Mouse (Mus musculus) hindbrain, postnatal 0 days (tissue): Measurements from ENCODE around the gene Paqr5. TPM values are rescaled to one million over a fixed set of nuclear protein-coding genes. Genes with fewer than 3 reads are reported as not detected.

Experiments used
- ATAC-seq: fragments of 200-750 bp; cut with Nextera tagmentation; 2 replicates; pipeline ENCODE4 v1.8.0; 2017; ENCODE audit warnings: mild to moderate bottlenecking, moderate TSS enrichment, moderate library complexity
- DNase-seq: peaks from one replicate; pipeline ENCODE4 v3.0.0-alpha.2; 2015; ENCODE audit warnings: low spot score
- H3K27ac ChIP-seq: fragments of 300-500 bp; sonication (generic); 2 replicates; pipeline ENCODE4 v1.5.1; 2014; ENCODE audit warnings: mild to moderate bottlenecking
- H3K27me3 ChIP-seq: fragments of 300-500 bp; sonication (generic); 2 replicates; pipeline ENCODE4 v1.6.1; 2014; ENCODE audit warnings: low read length, mixed read lengths; ENCODE audit not compliant: insufficient read depth
- H3K36me3 ChIP-seq: fragments of 300-500 bp; sonication (generic); 2 replicates; pipeline ENCODE4 v1.6.1; 2014; ENCODE audit warnings: low read length, mixed read lengths; ENCODE audit not compliant: insufficient read depth
- H3K4me1 ChIP-seq: fragments of 300-500 bp; sonication (generic); 2 replicates; pipeline ENCODE4 v1.6.1; 2014; ENCODE audit warnings: antibody characterized with exemption, low read length, mixed read lengths; ENCODE audit not compliant: insufficient read depth
- H3K4me2 ChIP-seq: fragments of 300-500 bp; sonication (generic); 2 replicates; pipeline ENCODE4 v1.6.1; 2014; ENCODE audit warnings: low read depth, mild to moderate bottlenecking, low read length, moderate library complexity, mixed read lengths
- H3K4me3 ChIP-seq: fragments of 300-500 bp; sonication (generic); 2 replicates; pipeline ENCODE4 v1.5.1; 2014; ENCODE audit warnings: low read length
- H3K9ac ChIP-seq: fragments of 300-500 bp; sonication (generic); replicated peaks from 2 replicates; pipeline ENCODE4 v1.6.1; 2014; ENCODE audit warnings: mild to moderate bottlenecking, low read length, moderate library complexity, mixed read lengths
- H3K9me3 ChIP-seq: fragments of 300-500 bp; sonication (generic); 2 replicates; pipeline ENCODE4 v1.6.1; 2016; ENCODE audit warnings: low read length, mixed read lengths
- CTCF ChIP-seq: IDR thresholded peaks from 2 replicates; pipeline ENCODE4 v1.5.1; 2016; ENCODE audit warnings: antibody characterized with exemption, control low read depth, low read depth
- WGBS: fragments of 180-500 bp; shearing (Covaris S2); extraction: QIAGEN DNeasy Blood & Tissue Kit; methylation state at CpG from one replicate; pipeline ENCODE4 v1.1.7; 2014; 5-methylcytosine and 5-hydroxymethylcytosine counted together
- polyA plus RNA-seq: library from polyadenylated mRNA; unstranded; fragments of >200 nt; fragmentation: Nextera tagmentation; extraction: Ambion mirVana; gene quantifications from 2 replicates; pipeline ENCODE4 v1.2.1, GENCODE M21; 2015
- total RNA-seq: library from RNA; depleted of rRNA; stranded (reverse); fragments of >200 nt; gene quantifications from 2 replicates; pipeline ENCODE4 v1.2.3, GENCODE M21; 2014

Gene Paqr5
- total and polyA plus RNA-seq, 2 experiments from 2014 or later, result 0.16 to 0.80 TPM

- H3K27ac ChIP-seq, result no peak overlapping the region
- no peak for ATAC-seq
- TF ChIP-seq CTCF, result no peak
Measured at GRCm38 (mm10) chr9:61911300-61912128, 115.1 kb downstream of the Paqr5 start.

GRCm38 (mm10) chr9:61910526-61911256 is 116.0 kb downstream of the Paqr5 start:
- no peak overlapping the region for H3K9ac ChIP-seq
- no peak overlapping the region for H3K4me3 ChIP-seq
- peaks cover 14% of the 10 kb centered on the region for H3K36me3 ChIP-seq
- H3K4me2 ChIP-seq, result no peak overlapping the region
- 50% methylated on average over 20 of the region's 20 CpGs for WGBS
- no peak overlapping the region for H3K27ac ChIP-seq
- H3K4me1 ChIP-seq, result 0 out of 2 replicates have a peak, but pooled peaks cover 3% of the 10 kb centered on the region
- H3K27me3 ChIP-seq, result no peaks in the 10 kb centered on the region
- H3K9me3 ChIP-seq, result no peaks in the 10 kb centered on the region
- TF ChIP-seq CTCF, result no peak; the same call in 1 of the 2 replicates
- DNase-seq (peak; percentile 39), ATAC-seq (no peak)

More at GRCm38 (mm10) chr9:61911300-61912128, 115.1 kb downstream of the Paqr5 start:
- H3K27me3 ChIP-seq, result no peaks in the 10 kb centered on the region
- no peak overlapping the region for H3K9ac ChIP-seq
- 0 out of 2 replicates have a peak, but pooled peaks cover 3% of the 10 kb centered on the region for H3K4me1 ChIP-seq
- H3K4me2 ChIP-seq, result no peak overlapping the region
- H3K4me3 ChIP-seq, result no peak overlapping the region
- peaks cover 14% of the 10 kb centered on the region for H3K36me3 ChIP-seq
- DNase-seq, result no peak
- no peaks in the 10 kb centered on the region for H3K9me3 ChIP-seq
- 58% methylated on average over 6 of the region's 6 CpGs for whole genome bisulfite sequencing

GRCm38 (mm10) chr9:61909633-61910032 is 117.0 kb downstream of the Paqr5 start:
- ATAC-seq, result no peak
- WGBS, result 85% methylated on average over 1 of the region's 1 CpGs
- 0 out of 2 replicates have a peak, but pooled peaks cover 3% of the 10 kb centered on the region for H3K4me1 ChIP-seq

GRCm38 (mm10) chr9:61908832-61909407 is 117.7 kb downstream of the Paqr5 start:
- Histone ChIP-seq H3K9me3 (no peaks in the 10 kb centered on the region), H3K4me3 (no peak overlapping the region), H3K27ac (no peak overlapping the region), H3K27me3 (no peaks in the 10 kb centered on the region), H3K4me1 (0 out of 2 replicates have a peak, but pooled peaks cover 3% of the 10 kb centered on the region), H3K4me2 (no peak overlapping the region), H3K36me3 (peaks cover 14% of the 10 kb centered on the region), H3K9ac (no peak overlapping the region)
- DNase-seq (no peak), ATAC-seq (no peak)
- TF ChIP-seq CTCF, result no peak
- 88% methylated on average over 11 of the region's 11 CpGs for WGBS

More at GRCm38 (mm10) chr9:61909633-61910032, 117.0 kb downstream of the Paqr5 start:
- TF ChIP-seq CTCF, result no peak
- H3K9ac ChIP-seq, result no peak overlapping the region
- H3K9me3 ChIP-seq, result no peaks in the 10 kb centered on the region
- H3K27me3 ChIP-seq, result no peaks in the 10 kb centered on the region
- no peak overlapping the region for H3K27ac ChIP-seq
- H3K4me3 ChIP-seq, result no peak overlapping the region
- H3K36me3 ChIP-seq, result peaks cover 14% of the 10 kb centered on the region
- no peak overlapping the region for H3K4me2 ChIP-seq
- DNase-seq, result no peak

GRCm38 (mm10) chr9:61908341-61908740 is 118.3 kb downstream of the Paqr5 start:
- Histone ChIP-seq H3K4me2 (no peak overlapping the region), H3K9me3 (no peaks in the 10 kb centered on the region), H3K4me3 (no peak overlapping the region), H3K4me1 (0 out of 2 replicates have a peak, but pooled peaks cover 2% of the 10 kb centered on the region), H3K27me3 (no peaks in the 10 kb centered on the region), H3K36me3 (peaks cover 14% of the 10 kb centered on the region), H3K9ac (no peak overlapping the region), H3K27ac (no peak overlapping the region)
- no peak for TF ChIP-seq CTCF
- ATAC-seq, result no peak
- DNase-seq, result no peak
- 82% methylated on average over 3 of the region's 3 CpGs for WGBS

- no peak for DNase-seq
- H3K27ac ChIP-seq, result no peak overlapping the region
- no peak overlapping the region for H3K9ac ChIP-seq
- H3K27me3 ChIP-seq, result no peaks in the 10 kb centered on the region
- H3K9me3 ChIP-seq, result no peaks in the 10 kb centered on the region
- TF ChIP-seq CTCF, result no peak
- 0 out of 2 replicates have a peak, but pooled peaks cover 2% of the 10 kb centered on the region for H3K4me1 ChIP-seq
- ATAC-seq, result no peak
- 95% methylated on average over 4 of the region's 4 CpGs for WGBS
- H3K4me3 ChIP-seq, result no peak overlapping the region
- no peak overlapping the region for H3K4me2 ChIP-seq
- H3K36me3 ChIP-seq, result peaks cover 14% of the 10 kb centered on the region
Measured at GRCm38 (mm10) chr9:61907621-61908295, 118.9 kb downstream of the Paqr5 start.
